Mouse (Mus musculus): ENCODE measurements around the gene Bmp6. TPM values are rescaled to one million over a fixed set of nuclear protein-coding genes. Genes with fewer than 3 reads are reported as not detected.

Gene Bmp6
- polyA plus RNA-seq, 1 experiment from 2014 or later = 0.12 TPM

DNA sequence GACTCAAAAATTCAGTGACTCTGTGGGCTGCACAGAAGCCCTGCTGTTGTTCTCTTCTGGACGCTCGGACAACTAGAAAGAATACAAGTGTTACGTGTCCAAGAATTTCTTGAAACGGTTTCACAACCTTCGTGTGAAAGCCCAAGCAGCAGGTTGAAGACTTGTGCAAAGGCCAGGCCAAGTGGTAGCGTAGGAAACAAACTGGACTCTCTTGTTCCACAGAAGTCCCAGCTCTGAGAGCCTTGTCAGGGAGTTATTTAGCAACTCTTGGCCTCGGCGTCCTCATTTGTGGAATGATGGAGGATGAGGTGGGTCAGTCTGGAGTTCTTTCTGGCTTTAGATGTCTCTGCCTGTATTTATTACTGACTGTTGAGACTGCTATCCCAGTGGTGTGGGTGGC is 55.8 kb downstream of the Bmp6 start:
- no peak overlapping the region for H3K4me3 ChIP-seq (ENCODE audit: low read depth, low read length)
- no peak overlapping the region for H3K9ac ChIP-seq (ENCODE audit: low read depth, low read length)
- ATAC-seq (ENCODE audit: low read depth) = no peak
- H3K36me3 ChIP-seq (ENCODE audit: control insufficient read depth, insufficient read depth) = no peaks in the 10 kb centered on the region
- H3K27me3 ChIP-seq (ENCODE audit: control insufficient read depth, insufficient read depth, low read depth, low read length) = no peaks in the 10 kb centered on the region
- no peak overlapping the region for H3K4me2 ChIP-seq (ENCODE audit: low read depth, low read length)
- no peak overlapping the region for H3K27ac ChIP-seq (ENCODE audit: low read length)
- no peaks in the 10 kb centered on the region for H3K9me3 ChIP-seq (replicated peaks; ENCODE audit: control insufficient read depth, low read length)
- 73% methylated on average over 8 of the region's 8 CpGs for WGBS (ENCODE audit: insufficient replicate concordance)
- no peaks in the 10 kb centered on the region for H3K4me1 ChIP-seq (ENCODE audit: control insufficient read depth, low read depth, low read length)

DNA sequence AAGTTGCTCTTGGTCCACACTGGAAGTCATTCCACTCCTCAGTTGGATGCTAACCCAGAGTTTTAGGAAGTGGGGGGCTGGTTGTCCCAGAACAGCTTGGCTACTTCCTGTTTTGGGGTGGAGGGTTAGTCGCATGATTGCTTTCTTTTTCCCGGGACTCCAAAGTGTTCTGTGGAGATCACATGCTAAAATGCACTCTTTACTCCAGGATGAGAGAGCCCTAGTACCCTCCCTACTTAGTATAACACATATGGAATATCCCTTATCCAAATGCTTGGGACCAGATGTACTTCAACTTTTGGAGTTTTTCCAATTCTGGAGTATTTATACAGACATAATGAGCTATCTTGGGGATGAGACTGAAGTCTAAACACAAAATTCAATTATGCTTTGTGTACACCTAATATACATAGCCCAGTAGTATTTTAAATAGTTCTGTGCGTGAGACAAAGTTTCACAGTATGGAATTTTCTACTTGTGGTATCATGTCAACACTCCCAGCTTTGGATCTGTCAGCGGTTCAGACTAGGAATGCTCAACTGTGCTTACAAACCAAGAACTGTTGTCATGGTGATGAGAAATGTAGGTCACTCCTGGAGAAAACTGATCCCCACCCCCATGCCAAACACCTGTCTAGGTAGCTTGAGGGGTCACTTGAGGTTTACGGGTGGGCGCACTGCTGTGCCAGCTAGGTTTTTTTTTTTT is 62.9 kb downstream of the Bmp6 start:
- H3K27ac ChIP-seq (ENCODE audit: low read length) = no peak overlapping the region
- H3K36me3 ChIP-seq (ENCODE audit: control insufficient read depth, insufficient read depth) = no peaks in the 10 kb centered on the region
- ATAC-seq (ENCODE audit: low read depth) = no peak
- no peaks in the 10 kb centered on the region for H3K27me3 ChIP-seq (ENCODE audit: control insufficient read depth, insufficient read depth, low read depth, low read length)
- H3K4me3 ChIP-seq (ENCODE audit: low read depth, low read length) = no peak overlapping the region
- H3K4me2 ChIP-seq (ENCODE audit: low read depth, low read length) = no peak overlapping the region
- no peak overlapping the region for H3K9ac ChIP-seq (ENCODE audit: low read depth, low read length)
- no peaks in the 10 kb centered on the region for H3K4me1 ChIP-seq (ENCODE audit: control insufficient read depth, low read depth, low read length)
- 59% methylated on average over 6 of the region's 6 CpGs for WGBS (ENCODE audit: insufficient replicate concordance)
- no peaks in the 10 kb centered on the region for H3K9me3 ChIP-seq (replicated peaks; ENCODE audit: control insufficient read depth, low read length)

DNA sequence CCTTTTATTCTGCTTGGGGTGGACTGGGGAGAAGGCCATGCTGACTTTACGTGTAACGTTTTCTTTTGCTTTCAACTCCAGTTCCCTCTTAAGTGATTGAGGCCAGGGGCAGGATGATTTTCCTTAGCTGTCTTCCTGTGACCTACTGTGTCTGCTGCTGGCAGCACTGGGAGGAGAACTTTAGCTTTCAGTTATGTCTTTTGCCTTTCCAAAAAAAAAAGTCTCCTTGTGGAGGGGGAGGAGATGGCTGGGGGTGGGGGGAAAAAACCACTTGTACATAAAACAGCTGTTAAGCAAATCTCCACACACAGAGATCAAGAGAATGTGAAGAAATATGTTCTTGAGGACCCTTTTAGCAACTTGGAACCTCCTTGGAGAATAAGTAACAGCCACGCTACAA is 63.7 kb downstream of the Bmp6 start:
- Histone ChIP-seq H3K36me3 (ENCODE audit: control insufficient read depth, insufficient read depth) (no peaks in the 10 kb centered on the region), H3K27me3 (ENCODE audit: control insufficient read depth, insufficient read depth, low read depth, low read length) (no peaks in the 10 kb centered on the region), H3K27ac (ENCODE audit: low read length) (no peak overlapping the region), H3K4me1 (ENCODE audit: control insufficient read depth, low read depth, low read length) (no peaks in the 10 kb centered on the region), H3K9me3 (replicated peaks; ENCODE audit: control insufficient read depth, low read length) (no peaks in the 10 kb centered on the region), H3K4me3 (ENCODE audit: low read depth, low read length) (no peak overlapping the region), H3K4me2 (ENCODE audit: low read depth, low read length) (no peak overlapping the region), H3K9ac (ENCODE audit: low read depth, low read length) (no peak overlapping the region)
- ATAC-seq (ENCODE audit: low read depth) = no peak
- 47% methylated on average over 3 of the region's 3 CpGs for WGBS (ENCODE audit: insufficient replicate concordance)

DNA sequence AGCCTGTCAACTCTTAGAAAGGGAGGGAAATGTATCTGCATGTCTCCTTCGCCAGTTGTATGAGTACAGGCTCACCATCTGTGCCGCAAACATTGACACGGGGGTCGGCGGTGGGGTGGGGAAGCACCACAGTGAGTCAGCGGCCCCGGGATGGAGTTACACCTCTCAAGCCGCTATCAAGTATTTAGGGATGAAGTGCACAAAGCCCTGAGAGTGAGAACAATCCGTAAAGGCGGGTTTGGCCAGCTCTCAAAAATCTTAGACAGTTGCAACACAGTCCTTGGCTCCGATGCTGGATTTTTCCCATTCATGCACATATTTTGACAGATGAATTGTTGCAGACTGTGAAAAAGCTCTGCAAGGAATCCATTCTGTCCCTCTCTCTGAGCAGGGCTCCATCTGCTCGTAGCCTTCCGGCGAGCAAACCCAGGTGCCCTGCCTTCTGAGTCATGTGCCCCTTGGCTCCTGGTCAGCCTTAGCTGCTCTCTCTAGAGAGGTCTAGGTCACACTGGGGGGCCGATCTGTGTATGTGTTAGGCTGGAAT is 65.5 kb downstream of the Bmp6 start:
- no peak for ATAC-seq (ENCODE audit: low read depth)
- no peaks in the 10 kb centered on the region for H3K9me3 ChIP-seq (replicated peaks; ENCODE audit: control insufficient read depth, low read length)
- no peak overlapping the region for H3K4me2 ChIP-seq (ENCODE audit: low read depth, low read length)
- H3K4me3 ChIP-seq (ENCODE audit: low read depth, low read length) = no peak overlapping the region
- no peaks in the 10 kb centered on the region for H3K27me3 ChIP-seq (ENCODE audit: control insufficient read depth, insufficient read depth, low read depth, low read length)
- WGBS (ENCODE audit: insufficient replicate concordance) = 36% methylated on average over 15 of the region's 15 CpGs
- H3K9ac ChIP-seq (ENCODE audit: low read depth, low read length) = no peak overlapping the region
- no peak overlapping the region for H3K27ac ChIP-seq (ENCODE audit: low read length)
- no peaks in the 10 kb centered on the region for H3K4me1 ChIP-seq (ENCODE audit: control insufficient read depth, low read depth, low read length)
- H3K36me3 ChIP-seq (ENCODE audit: control insufficient read depth, insufficient read depth) = no peaks in the 10 kb centered on the region

DNA sequence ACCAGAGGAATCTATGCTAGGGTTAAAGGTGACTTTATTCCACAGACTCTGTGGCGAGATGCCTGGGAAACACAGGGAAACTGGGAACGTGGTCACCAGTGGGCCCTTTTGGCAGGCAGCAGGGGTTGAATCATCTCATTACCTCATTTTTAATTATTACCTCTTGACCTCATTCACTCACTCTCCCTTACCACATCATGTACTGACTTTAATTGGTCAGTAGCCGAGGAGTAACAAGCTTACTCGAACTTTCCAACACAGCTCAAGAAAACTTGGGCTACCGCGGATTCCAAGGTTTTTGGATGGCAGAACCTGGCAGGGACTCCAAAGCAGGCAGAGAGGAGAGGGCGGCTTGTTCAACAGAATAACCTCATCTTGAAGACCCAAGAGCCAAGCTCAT is 74.9 kb downstream of the Bmp6 start:
- 63% methylated on average over 7 of the region's 7 CpGs for WGBS (ENCODE audit: insufficient replicate concordance)
- H3K4me2 ChIP-seq (ENCODE audit: low read depth, low read length) = no peak overlapping the region
- no peak overlapping the region for H3K27ac ChIP-seq (ENCODE audit: low read length)
- H3K4me1 ChIP-seq (ENCODE audit: control insufficient read depth, low read depth, low read length) = no peaks in the 10 kb centered on the region
- H3K9ac ChIP-seq (ENCODE audit: low read depth, low read length) = no peak overlapping the region
- no peaks in the 10 kb centered on the region for H3K27me3 ChIP-seq (ENCODE audit: control insufficient read depth, insufficient read depth, low read depth, low read length)
- no peak overlapping the region for H3K4me3 ChIP-seq (ENCODE audit: low read depth, low read length)
- H3K36me3 ChIP-seq (ENCODE audit: control insufficient read depth, insufficient read depth) = no peaks in the 10 kb centered on the region
- ATAC-seq (ENCODE audit: low read depth) = no peak
- no peaks in the 10 kb centered on the region for H3K9me3 ChIP-seq (replicated peaks; ENCODE audit: control insufficient read depth, low read length)

DNA sequence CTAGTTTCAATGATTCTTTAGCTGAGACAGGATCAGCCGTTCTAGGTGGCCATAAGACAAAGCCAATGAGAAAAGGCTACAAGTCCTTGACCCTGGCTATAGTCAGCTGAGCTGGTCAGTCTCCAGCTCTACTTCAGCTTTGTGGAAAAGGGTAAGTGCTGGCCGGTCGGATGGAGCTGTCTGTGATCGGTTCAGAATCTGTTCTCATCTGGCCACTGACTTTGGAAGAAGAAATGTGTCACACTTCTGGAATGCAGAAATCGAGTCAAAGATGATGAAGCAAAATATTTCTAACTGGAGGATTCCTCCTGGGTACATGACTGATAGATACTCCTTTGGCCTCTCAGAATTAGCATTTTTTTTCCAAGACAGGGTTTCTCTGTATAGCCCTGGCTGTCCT is 77.6 kb downstream of the Bmp6 start:
- WGBS (ENCODE audit: insufficient replicate concordance) = 53% methylated on average over 5 of the region's 5 CpGs

DNA sequence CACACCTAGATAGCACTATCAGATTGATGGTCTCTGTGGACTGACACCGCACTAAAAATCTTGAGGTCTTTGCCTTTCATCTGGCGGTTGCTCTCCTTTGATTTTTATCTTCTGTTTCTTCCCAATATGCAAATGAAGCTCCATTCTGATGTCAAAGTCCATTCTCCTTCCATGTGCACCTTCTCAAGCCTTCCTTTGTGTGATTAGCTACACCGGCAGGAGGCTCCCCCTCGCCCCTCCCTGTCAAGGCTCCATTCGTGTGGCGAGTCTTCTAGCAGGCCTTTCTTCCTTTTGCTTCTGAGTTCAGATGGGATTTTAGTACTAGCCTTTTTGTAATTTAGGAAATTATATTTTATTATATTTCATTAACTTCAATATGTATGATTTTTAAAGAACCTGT is 80.4 kb downstream of the Bmp6 start:
- WGBS (ENCODE audit: insufficient replicate concordance) = 74% methylated on average over 6 of the region's 6 CpGs
- no peak overlapping the region for H3K4me2 ChIP-seq (ENCODE audit: low read depth, low read length)

More for the DNA sequence above, 77.6 kb downstream of the Bmp6 start:
- Histone ChIP-seq H3K4me2 (ENCODE audit: low read depth, low read length) (no peak overlapping the region), H3K9ac (ENCODE audit: low read depth, low read length) (no peak overlapping the region), H3K4me3 (ENCODE audit: low read depth, low read length) (no peak overlapping the region), H3K4me1 (ENCODE audit: control insufficient read depth, low read depth, low read length) (no peaks in the 10 kb centered on the region), H3K27ac (ENCODE audit: low read length) (no peak overlapping the region), H3K36me3 (ENCODE audit: control insufficient read depth, insufficient read depth) (no peaks in the 10 kb centered on the region), H3K9me3 (replicated peaks; ENCODE audit: control insufficient read depth, low read length) (no peaks in the 10 kb centered on the region), H3K27me3 (ENCODE audit: control insufficient read depth, insufficient read depth, low read depth, low read length) (no peaks in the 10 kb centered on the region)
- no peak for ATAC-seq (ENCODE audit: low read depth)

DNA sequence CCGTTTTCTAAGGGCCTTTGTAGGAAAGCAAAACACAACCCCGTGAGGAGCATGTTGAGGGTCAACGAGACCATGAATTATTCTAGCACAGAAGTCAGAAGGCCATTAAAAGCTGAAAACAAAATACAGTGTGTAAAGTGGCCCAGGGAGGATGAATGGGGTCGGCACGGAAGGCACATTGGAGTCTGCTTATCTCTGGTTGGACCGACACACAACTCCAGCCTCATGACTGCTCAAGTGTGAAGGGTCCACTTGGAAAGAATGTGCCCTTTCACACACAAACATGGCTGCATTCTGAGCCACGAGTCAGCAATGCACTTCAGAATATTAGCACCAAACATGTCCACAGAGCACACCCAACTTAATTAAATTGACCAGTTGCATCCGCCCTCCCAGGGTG is 84.8 kb downstream of the Bmp6 start:
- Histone ChIP-seq H3K36me3 (ENCODE audit: control insufficient read depth, insufficient read depth) (no peaks in the 10 kb centered on the region), H3K9ac (ENCODE audit: low read depth, low read length) (no peak overlapping the region), H3K4me2 (ENCODE audit: low read depth, low read length) (no peak overlapping the region), H3K27ac (ENCODE audit: low read length) (no peak overlapping the region), H3K4me1 (ENCODE audit: control insufficient read depth, low read depth, low read length) (no peaks in the 10 kb centered on the region), H3K9me3 (replicated peaks; ENCODE audit: control insufficient read depth, low read length) (no peaks in the 10 kb centered on the region), H3K27me3 (ENCODE audit: control insufficient read depth, insufficient read depth, low read depth, low read length) (no peaks in the 10 kb centered on the region), H3K4me3 (ENCODE audit: low read depth, low read length) (no peak overlapping the region)
- no peak for ATAC-seq (ENCODE audit: low read depth)
- 64% methylated on average over 8 of the region's 8 CpGs for WGBS (ENCODE audit: insufficient replicate concordance)

More for the DNA sequence above, 80.4 kb downstream of the Bmp6 start:
- Histone ChIP-seq H3K36me3 (ENCODE audit: control insufficient read depth, insufficient read depth) (no peaks in the 10 kb centered on the region), H3K27ac (ENCODE audit: low read length) (no peak overlapping the region), H3K27me3 (ENCODE audit: control insufficient read depth, insufficient read depth, low read depth, low read length) (no peaks in the 10 kb centered on the region), H3K9ac (ENCODE audit: low read depth, low read length) (no peak overlapping the region), H3K9me3 (replicated peaks; ENCODE audit: control insufficient read depth, low read length) (no peaks in the 10 kb centered on the region), H3K4me1 (ENCODE audit: control insufficient read depth, low read depth, low read length) (no peaks in the 10 kb centered on the region), H3K4me3 (ENCODE audit: low read depth, low read length) (no peak overlapping the region)
- ATAC-seq (ENCODE audit: low read depth) = no peak

DNA sequence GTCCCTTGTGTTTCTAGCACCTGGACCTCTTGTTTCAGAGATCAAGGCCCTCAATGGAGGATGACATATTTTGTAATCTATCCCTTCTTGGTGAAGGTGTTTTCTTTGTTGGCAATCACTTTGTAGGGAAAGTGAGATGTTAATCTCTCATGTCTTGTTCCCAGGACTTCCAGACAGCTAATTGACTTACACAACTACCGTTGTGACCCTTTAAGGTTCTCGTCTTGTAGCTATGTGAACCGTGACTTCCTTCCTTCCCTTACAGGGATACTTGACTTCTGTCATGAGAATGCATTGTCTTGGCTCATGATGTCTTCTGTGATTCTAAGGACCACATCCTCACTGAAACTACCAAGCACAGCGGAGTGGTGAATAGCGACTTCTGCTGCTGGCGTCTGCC is 85.2 kb downstream of the Bmp6 start:
- H3K4me2 ChIP-seq (ENCODE audit: low read depth, low read length) = no peak overlapping the region
- 65% methylated on average over 6 of the region's 6 CpGs for WGBS (ENCODE audit: insufficient replicate concordance)

More for the DNA sequence above, 85.2 kb downstream of the Bmp6 start:
- H3K27ac ChIP-seq (ENCODE audit: low read length) = no peak overlapping the region
- H3K4me1 ChIP-seq (ENCODE audit: control insufficient read depth, low read depth, low read length) = no peaks in the 10 kb centered on the region
- H3K9ac ChIP-seq (ENCODE audit: low read depth, low read length) = no peak overlapping the region
- H3K4me3 ChIP-seq (ENCODE audit: low read depth, low read length) = no peak overlapping the region
- H3K9me3 ChIP-seq (replicated peaks; ENCODE audit: control insufficient read depth, low read length) = no peaks in the 10 kb centered on the region
- no peak for ATAC-seq (ENCODE audit: low read depth)
- no peaks in the 10 kb centered on the region for H3K36me3 ChIP-seq (ENCODE audit: control insufficient read depth, insufficient read depth)
- no peaks in the 10 kb centered on the region for H3K27me3 ChIP-seq (ENCODE audit: control insufficient read depth, insufficient read depth, low read depth, low read length)
